Mouse (Mus musculus): ENCODE measurements around the gene Ltv1. TPM values are rescaled to one million over a fixed set of nuclear protein-coding genes. Genes with fewer than 3 reads are reported as not detected.

Ltv1 gene
- 24.3 and 42.1 TPM in 2 replicates for polyA plus RNA-seq (2012)

DNA sequence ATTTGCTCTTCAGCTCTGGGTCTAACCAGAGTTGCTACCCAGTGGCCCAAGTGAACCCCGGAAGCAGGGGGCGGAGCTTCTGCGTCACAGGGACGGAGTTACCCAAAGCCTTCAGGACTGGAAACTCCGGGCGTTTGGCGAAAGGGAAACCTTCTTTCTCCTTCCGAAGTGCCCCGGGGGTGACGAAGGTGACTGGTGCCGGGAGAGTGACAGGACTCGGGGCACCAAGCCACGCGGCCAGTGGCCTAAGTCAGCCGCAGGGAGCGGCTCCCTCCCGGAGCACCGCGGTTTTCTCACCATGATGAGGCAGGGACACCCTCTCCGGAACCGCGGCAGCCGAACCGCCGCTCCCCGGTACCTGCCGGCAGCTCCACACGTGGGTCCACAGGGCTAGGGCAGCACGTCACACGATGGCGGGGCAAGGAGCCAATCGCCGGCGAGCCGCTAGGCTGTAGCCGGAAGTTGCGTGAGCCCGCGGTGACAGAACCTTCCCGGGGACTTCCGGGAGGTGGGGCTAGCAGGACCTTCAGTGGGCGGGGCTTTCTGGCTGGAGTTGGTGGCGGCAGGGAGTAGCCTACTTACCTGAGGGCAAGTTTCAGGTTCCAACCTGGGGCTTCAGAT, at the start of gene Ltv1:
Gene Ltv1, minus strand, starts transcription at position 438 of the 621 bp plus-strand sequence.
- no peak for TF ChIP-seq GATA1 (IDR thresholded peaks at IDR 0.05; ENCODE audit: low read length)

GRCm38 (mm10) chr10:13240431-13240830, 47.5 kb upstream of the Ltv1 start:
- no peak for TF ChIP-seq GATA1 (IDR thresholded peaks at IDR 0.05; ENCODE audit: low read length)

GRCm38 (mm10) chr10:13238188-13238587, 45.2 kb upstream of the Ltv1 start:
- no peak for TF ChIP-seq GATA1 (IDR thresholded peaks at IDR 0.05; ENCODE audit: low read length)

- TF ChIP-seq GATA1 (IDR thresholded peaks at IDR 0.05; ENCODE audit: low read length), result no peak
Measured at GRCm38 (mm10) chr10:13236866-13237265, 43.9 kb upstream of the Ltv1 start.

GRCm38 (mm10) chr10:13234503-13234902, 41.5 kb upstream of the Ltv1 start:
- no peak for TF ChIP-seq GATA1 (IDR thresholded peaks at IDR 0.05; ENCODE audit: low read length)

GRCm38 (mm10) chr10:13233941-13234340, 41.0 kb upstream of the Ltv1 start:
- TF ChIP-seq GATA1 (IDR thresholded peaks at IDR 0.05; ENCODE audit: low read length), result no peak

DNA sequence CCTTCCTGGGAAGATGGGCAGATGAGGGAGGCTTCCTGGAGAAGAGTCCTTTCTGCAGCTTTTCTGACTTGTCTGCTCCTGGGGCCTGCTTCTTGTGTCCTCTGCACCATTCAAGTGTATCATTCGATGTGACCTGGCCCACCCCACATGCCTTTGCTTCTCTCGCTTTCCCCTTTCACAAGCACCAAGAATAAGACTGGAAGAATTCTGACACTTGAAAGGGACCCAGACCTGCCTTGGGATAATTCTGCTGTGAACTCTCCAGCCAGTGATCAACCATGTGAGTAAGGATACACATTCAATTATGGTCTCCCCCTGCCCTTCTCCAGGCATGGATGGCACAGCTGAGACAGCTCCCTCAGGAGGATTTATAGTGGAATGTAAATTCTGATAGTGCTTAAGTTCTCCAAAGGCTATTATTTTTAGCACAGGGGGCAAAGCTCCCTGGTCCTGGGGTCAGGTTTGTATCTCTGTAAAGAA, 40.2 kb upstream of the Ltv1 start:
- no peak for TF ChIP-seq GATA1 (IDR thresholded peaks at IDR 0.05; ENCODE audit: low read length)

GRCm38 (mm10) chr10:13232443-13233142, 39.6 kb upstream of the Ltv1 start:
- no peak for TF ChIP-seq GATA1 (IDR thresholded peaks at IDR 0.05; ENCODE audit: low read length)

DNA sequence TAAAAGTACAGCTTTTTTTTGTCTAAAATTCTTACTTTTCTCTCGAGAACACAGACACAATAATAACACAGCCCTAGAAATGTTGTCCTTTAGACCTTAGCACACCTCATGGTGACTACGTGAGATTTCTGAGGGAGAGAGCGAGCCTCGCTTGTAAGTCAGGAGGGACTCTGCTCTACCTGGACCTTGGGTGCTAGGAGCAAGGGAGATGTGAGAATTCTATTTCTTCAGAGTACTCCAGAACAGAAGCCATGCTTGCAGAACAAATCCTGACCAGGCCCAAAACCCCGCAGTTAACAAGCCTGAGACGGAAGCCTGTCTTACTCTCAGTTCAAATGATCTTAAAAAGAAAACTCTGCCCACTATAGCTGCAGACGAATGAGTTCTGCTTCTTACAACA, 37.7 kb upstream of the Ltv1 start:
- TF ChIP-seq GATA1 (IDR thresholded peaks at IDR 0.05; ENCODE audit: low read length), result no peak

- no peak for TF ChIP-seq GATA1 (IDR thresholded peaks at IDR 0.05; ENCODE audit: low read length)
Measured at GRCm38 (mm10) chr10:13225377-13226063, 32.6 kb upstream of the Ltv1 start.

DNA sequence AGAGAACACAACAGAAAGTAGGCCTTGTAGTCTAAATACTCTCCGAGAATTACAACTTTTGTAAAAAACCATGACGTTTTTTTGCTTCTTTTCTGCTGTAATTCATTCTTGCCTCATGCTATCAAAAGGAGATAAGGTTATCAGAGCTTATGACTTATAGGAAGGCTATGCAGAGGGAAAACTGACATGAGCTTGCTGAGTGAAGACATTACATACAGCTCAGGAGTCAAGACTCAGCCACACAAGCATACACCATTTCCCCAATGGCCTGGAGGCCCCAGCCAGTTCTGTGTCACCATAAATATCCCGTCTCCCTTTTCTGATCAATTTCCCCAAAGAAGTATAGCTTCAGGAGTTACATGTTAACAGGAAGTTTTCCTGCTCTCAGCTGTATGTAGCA, 29.2 kb upstream of the Ltv1 start:
- no peak for TF ChIP-seq GATA1 (IDR thresholded peaks at IDR 0.05; ENCODE audit: low read length)

- no peak for TF ChIP-seq GATA1 (IDR thresholded peaks at IDR 0.05; ENCODE audit: low read length)
Measured at GRCm38 (mm10) chr10:13220061-13220460, 27.1 kb upstream of the Ltv1 start.

DNA sequence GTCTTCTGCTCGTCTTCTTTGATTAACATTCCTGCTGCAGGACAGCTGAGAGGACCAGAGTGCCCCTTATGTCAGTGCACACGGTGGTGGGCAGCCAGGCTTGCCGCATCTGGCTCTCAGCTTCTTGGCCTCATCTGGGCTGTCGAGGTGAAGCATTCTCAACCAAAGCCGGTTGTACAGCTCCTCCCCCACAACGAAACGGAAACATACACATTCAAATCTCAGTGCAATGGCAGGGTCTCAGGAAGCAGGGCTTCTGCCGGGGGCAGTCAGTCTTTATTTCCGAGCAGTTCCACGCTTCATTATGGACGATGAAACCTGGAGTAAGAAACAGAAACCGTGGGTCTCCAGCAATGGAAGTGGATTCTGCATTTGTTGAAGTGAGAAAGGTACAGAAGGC, 21.0 kb upstream of the Ltv1 start:
- TF ChIP-seq GATA1 (IDR thresholded peaks at IDR 0.05; ENCODE audit: low read length), result no peak

DNA sequence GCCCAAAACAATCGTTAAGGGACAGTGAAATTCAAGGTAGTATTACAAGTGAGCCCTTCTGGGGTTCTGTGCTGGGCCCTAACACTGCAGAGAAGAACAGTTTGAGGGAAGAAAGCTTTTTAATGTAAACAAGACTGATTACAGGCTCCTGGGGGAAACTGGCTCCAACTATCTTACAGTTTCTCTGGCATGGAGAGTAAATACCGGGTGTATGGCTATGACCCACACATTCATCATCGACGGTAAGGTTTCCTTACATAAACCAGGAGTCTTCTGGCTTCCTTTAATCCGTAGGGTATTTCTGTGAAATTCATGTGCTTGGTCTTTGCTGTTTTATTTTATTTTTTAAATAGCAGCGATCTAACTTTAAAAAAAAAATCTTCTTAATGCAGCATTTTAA, 19.9 kb upstream of the Ltv1 start:
- TF ChIP-seq GATA1 (IDR thresholded peaks at IDR 0.05; ENCODE audit: low read length), result no peak

DNA sequence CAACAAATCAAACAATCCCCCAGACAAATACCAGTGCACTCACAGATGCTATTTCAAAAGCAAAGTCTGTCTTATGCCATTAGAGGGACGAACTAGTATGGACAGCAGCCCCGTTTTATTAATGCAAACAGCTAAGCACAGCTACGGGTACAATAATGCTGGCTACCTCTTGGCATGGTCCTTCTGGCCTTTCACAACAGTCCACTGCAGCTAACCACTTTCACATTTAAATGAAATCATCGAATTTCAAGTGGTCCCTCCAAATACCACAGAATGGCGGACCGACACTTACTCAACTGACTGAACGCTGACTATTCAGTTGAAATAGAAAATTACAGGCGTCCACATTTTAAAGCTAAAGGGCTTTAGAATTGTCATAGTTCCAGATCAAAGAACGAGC, 19.4 kb upstream of the Ltv1 start:
- TF ChIP-seq GATA1 (IDR thresholded peaks at IDR 0.05; ENCODE audit: low read length), result no peak

- no peak for TF ChIP-seq GATA1 (IDR thresholded peaks at IDR 0.05; ENCODE audit: low read length)
Measured at GRCm38 (mm10) chr10:13209930-13210637, 17.1 kb upstream of the Ltv1 start.
